Comparison of ENCODE assay signal across 8 mouse cellular contexts in the genomic region with DNA sequence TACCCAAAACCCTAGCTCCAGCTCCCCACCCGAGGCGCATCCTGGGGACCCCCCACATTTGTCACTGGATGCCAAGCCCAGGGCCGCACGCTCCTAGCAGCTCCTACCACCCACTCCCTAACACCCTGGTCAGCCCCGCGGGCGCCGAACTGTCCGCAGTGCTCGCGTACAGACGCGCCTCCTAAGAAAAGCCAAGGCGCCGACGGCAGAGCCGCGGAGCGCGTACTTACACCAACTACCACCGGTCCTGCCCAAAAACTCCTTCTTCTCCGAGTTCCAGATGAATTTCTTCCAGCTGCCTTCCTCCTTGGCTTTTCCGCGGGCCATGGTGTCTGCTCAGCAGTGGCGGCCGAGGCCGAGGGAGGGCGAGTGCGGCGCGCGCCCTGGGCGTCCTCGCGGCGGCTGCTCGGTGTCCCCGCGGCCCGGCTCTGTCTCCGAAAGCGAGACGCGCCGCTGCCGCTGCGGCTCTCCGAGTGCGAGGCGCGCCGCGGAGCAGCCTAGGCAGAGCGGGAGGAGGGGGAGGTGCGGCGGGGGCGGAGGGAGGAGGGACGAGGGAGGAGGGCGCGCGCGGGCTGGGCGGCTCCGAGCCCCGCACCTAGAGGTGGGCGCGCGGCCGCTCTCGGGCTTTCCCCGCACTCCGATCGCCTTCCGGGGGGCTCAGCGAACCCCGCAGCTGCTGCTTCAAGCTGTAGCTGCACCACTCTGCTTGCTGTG. TPM values are rescaled to one million over a fixed set of nuclear protein-coding genes. Genes with fewer than 3 reads are reported as not detected.
DNase-seq lines count a peak whose midpoint lies in the region; ATAC-seq and TF ChIP-seq lines count a peak whose summit lies in the region.

No protein-coding gene starts in this region.

- DNase-seq in left cerebral cortex, postnatal 14 days (ENCODE audit: low spot score in 2 of 2): peak; percentile 55 to 77
- DNase-seq in left cerebral cortex, adult 9 months (ENCODE audit: low spot score in 2 of 2): no peak
- DNase-seq in gastrocnemius, postnatal 25 days: peak; percentile 58
- peak; percentile 51 for DNase-seq in lung, postnatal 10 days
- peak; percentile 49 for DNase-seq in retina, postnatal 7 days (ENCODE audit: low read depth, low spot score)
- no peak for DNase-seq in frontal cortex, postnatal 10 days (ENCODE audit: low spot score in 2 of 2)

- no peak for TF ChIP-seq CTCF in bone marrow macrophage, adult 2 months (IDR thresholded peaks at IDR 0.05; ENCODE audit: low read depth, low read length)

- H3K4me2 ChIP-seq in intestine, embryonic 16.5 days (ENCODE audit: low read depth, low read length): peak overlapping the region; percentile 53

- TF ChIP-seq POLR2A in bone marrow macrophage, adult 2 months (IDR thresholded peaks at IDR 0.05; ENCODE audit: borderline replicate concordance, low read depth, low read length): no peak

- no peaks in the 10 kb centered on the region for H3K9me3 ChIP-seq in intestine, embryonic 16.5 days (ENCODE audit: control insufficient read depth, low read length)

- H3K9ac ChIP-seq in intestine, embryonic 16.5 days (ENCODE audit: low read depth, low read length): peak overlapping the region; percentile 89

- peak overlapping the region; percentile 58 for H3K4me3 ChIP-seq in bone marrow macrophage, adult 2 months (ENCODE audit: insufficient read depth, low read length)
- peak overlapping the region; percentile 66 for H3K4me3 ChIP-seq in intestine, embryonic 16.5 days (ENCODE audit: low read length)

- H3K4me1 ChIP-seq in bone marrow macrophage, adult 2 months (ENCODE audit: control insufficient read depth, insufficient read depth, low read length): no peaks in the 10 kb centered on the region
- H3K4me1 ChIP-seq in intestine, embryonic 16.5 days (ENCODE audit: control insufficient read depth, insufficient read depth, low read length): peaks cover 7% of the 10 kb centered on the region; the same call in 1 of the 2 replicates

- peaks cover 5% of the 10 kb centered on the region; the same call in 1 of the 2 replicates for H3K36me3 ChIP-seq in intestine, embryonic 16.5 days (ENCODE audit: control insufficient read depth, insufficient read depth, low read length)

- under 1% methylated on average over 64 of the region's 76 CpGs for WGBS in intestine, embryonic 16.5 days

- H3K27ac ChIP-seq in bone marrow macrophage, adult 2 months (ENCODE audit: insufficient read depth, low read depth, low read length): no peak overlapping the region
- peak overlapping the region; percentile 93 for H3K27ac ChIP-seq in intestine, embryonic 16.5 days (ENCODE audit: low read length)

- no peaks in the 10 kb centered on the region for H3K27me3 ChIP-seq in intestine, embryonic 16.5 days (replicated peaks; ENCODE audit: control insufficient read depth, insufficient read depth, low read length)

- peak; percentile 64 for ATAC-seq in intestine, embryonic 16.5 days

- intact Hi-C loops in left cerebral cortex, postnatal 14 days (cut with DNase I): loop anchor here (2.0 to 5.0 kb wide), 5 partner anchors 117 to 660 kb away; no protein-coding TSS in a partner anchor

RNA-seq across cellular contexts. Expression of gene Atp1b1, which starts 0.5 kb away (rescaled TPM):
- total RNA-seq in left cerebral cortex, postnatal 14 days (2021): 1,000 to 10,000 TPM; 1,826 to 1,842 TPM
- polyA plus RNA-seq in bone marrow macrophage, adult 2 months (2012; ENCODE audit: insufficient read depth, insufficient read length, missing spikeins): not detected in 2 replicates
- total RNA-seq in gastrocnemius, postnatal 25 days (2021): 100 to 1,000 TPM; 178 to 308 TPM
- polyA plus RNA-seq in intestine, embryonic 16.5 days (2015; fragmentation: Nextera tagmentation; extraction: Ambion mirVana): 184 and 199 TPM in 2 replicates

Comparison
In these comparisons a context has a peak if more than half of its experiments do, and no peak if none do; other contexts are left out.
1. DNase-seq: peak in left cerebral cortex, postnatal 14 days (2 of 2), gastrocnemius, postnatal 25 days (single experiment), lung, postnatal 10 days (single experiment) and retina, postnatal 7 days (single experiment); none in left cerebral cortex, adult 9 months (0 of 2) and frontal cortex, postnatal 10 days (0 of 2).
2. RNA of gene Atp1b1, which starts 0.5 kb away (total RNA-seq): 1,826 to 1,842 TPM in left cerebral cortex, postnatal 14 days; 178 to 308 TPM in gastrocnemius, postnatal 25 days; every median in the first group is over 4 times any median in the second.